Mouse (Mus musculus) layer of hippocampus, adult 11-12 months (tissue): ENCODE data around the gene Cacng6.

Source experiments
- DNase-seq: peaks from one replicate; pipeline ENCODE4 v3.0.0; 2022; ENCODE audit warnings: low spot score

The Cacng6 gene

DNA sequence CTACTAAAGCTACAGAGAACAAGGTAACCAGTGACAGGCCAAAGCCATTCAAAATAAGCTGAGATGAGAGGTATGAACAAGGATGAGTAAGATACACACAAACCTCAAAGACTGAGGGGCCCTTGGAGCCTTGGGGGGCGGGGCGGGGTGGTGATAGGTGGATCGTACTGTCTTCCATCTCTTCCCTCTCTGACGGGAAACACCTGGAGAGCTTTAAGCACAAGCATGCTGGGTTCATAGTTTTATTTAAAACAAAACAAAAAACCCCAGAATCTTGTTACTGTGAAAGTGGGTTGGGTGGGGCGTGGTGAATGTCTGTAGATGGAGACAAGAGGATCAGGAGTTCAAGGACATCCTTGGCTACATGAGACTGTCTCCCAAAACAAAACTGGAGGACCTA is 3.5 kb upstream of the Cacng6 start:
- no peak for DNase-seq

DNA sequence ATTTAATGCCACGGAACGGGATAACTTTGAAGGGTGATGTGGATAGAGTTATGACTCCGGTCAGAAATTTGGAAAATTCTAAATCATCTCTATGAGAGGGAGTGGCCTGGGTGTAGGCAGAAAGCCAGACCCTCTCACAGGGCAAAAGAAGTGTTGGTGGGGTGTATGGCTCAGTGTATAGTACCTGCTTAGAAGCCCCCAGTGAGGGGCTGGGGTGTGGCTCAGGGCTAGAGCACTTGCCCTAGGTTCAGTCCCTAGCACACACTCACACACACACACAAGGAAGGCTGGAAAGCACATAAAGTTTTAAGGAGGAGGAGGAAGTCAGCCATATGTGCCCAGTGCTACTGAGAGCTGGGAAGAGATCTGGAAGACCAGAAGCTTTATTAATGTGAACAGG is 2.7 kb upstream of the Cacng6 start:
- DNase-seq, result peak; percentile 28

DNA sequence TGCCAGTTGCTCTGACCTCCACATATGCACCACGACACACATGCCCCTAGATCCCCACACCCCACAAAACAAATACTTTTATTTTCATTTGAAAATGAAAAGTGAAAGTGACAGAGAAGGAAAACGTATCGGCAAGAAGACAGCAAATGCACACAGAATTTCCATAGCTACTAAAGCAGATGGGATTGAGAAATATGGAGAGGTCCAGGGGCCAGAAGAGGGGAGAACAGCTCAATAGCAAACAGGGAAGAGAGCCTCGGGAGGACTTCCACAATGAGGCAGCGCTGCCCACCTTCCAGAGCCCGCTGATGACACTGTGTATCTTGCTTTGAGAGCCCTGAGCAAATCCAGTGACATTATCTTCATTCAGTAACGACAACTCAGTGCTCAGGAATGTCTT is 1.9 kb upstream of the Cacng6 start:
- no peak for DNase-seq

DNA sequence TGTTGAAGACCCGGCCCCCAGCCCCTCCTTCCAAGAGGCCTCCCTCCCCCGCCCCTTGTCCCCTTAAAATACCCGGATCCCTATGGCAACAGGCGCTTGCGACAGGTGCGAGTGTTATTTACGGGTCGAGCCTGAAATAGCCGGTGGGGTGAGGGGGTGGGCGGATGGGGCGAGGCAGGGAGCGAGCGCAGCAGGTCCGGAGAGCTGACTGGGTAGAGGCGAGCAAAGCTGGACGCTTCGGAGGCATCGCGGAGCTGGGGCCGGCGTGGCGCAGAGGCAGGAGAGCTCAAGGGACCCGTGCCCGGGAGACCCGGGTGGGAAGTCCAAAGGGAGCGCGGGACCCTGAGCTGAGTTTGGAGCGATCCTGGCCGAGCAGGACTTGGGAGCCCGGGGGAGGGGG is 565 bp upstream of the Cacng6 start:
- DNase-seq, result no peak

DNA sequence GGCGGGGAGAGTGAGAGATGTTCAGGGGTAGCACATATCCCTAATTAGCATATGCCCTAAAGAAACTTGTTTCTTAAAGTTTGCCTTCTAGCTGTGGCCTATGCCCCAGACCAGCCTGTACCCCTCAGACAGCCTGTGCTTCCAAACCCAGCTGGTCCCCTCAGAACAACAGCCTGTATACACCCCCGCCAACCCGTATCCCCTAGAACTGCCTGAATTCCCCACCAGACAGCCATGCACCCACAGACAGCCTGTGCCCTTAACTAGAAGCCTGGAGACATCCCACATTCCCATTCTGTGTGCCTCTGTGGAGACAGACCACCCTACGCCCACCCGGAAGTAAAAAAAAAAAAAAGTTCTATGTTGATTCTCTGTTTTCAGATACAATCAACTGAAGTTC is 1.1 kb downstream of the Cacng6 start:
- DNase-seq, result peak; percentile 81

DNA sequence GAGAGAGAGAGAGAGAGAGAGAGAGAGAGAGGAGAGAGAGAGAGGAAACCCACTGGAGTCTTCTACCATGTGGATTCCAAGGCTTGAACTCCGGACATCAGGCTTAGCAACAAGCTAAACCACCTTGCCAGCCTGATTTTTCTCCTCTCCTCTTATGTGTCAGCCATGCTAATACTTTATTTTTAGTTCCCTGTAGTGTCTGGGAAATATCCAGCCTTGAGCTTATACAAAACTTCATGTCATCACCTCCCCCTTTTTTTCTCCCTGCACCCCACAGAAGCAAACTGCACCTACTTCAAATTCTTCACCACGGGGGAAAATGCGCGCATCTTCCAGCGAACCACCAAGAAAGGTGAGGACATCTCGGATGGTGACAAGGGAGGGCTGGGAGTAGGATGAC is 6.2 kb downstream of the Cacng6 start:
- no peak for DNase-seq

DNA sequence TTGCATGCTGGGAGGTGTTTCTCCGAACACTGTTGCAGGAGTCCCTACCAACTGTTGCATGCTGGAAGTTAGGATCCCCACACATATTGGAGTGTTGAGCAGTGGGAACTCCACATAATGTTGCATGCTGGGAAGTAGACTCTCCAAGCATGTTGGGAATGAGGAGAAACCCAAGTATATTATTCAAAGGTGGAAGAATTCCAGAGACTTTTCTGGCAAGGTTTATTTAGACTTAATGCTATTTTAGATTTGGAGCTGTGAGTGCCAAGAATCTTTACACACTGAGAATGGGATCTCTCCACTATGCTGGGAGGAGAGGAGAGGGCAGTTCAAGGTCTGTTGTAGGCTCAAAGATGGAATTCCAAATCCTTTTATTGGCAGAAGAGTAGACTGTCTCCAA is 8.1 kb downstream of the Cacng6 start:
- no peak for DNase-seq

DNA sequence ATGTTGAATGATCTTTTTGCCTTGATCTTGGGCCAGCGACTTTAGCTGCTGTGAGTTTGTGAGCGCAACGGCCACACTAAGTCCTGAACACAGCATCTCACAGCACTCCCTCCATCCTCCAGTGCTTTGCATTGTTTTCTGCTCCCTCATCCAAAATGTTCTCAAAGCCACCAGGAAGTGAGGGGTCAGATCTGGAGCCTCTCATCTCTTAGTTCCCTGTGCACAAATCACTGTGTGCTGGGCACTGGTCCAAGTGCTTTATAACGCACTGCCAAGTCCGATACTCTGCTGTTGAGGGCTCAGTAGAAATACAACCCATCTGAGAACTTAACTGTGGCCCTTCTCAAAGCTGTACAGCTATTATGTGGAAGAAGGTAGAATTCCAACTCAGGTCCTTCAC is 13.9 kb downstream of the Cacng6 start:
- DNase-seq, result no peak

DNA sequence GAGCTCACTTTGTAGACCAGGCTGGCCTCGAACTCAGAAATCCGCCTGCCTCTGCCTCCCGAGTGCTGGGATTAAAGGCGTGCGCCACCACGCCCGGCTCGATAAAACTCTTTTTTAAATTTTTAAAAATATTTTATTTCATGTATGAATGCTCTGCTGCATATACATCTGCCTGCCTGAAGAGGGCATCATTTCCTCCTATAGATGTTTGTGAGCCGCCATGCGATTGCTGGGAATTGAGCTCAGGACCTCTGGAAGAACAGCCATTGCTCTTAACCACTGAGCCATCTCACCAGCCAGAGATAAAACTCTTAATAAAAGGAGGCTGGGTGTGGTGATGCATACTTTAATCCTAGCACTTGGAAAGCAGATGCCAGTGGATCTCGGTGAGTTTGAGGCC is 16.0 kb downstream of the Cacng6 start:
- no peak for DNase-seq

DNA sequence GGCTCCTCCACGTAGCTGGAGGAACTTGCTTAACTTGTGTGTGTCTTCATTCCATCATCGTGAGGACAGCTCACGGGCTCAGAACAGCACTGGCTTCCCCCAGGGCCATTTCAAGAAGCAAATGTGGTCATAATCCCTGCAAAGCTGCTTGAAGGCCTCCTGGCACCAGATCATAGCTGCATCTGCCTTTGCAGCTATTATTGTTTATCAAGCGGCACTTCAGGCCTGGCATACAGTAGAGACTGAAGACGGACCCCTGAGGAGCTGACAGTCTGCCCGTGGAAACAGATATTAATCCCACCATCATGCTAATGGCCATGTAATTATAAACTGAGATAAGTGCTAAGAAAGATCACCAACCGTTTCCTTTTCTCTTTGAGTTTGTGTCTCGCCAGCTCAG is 16.5 kb downstream of the Cacng6 start:
- no peak for DNase-seq

DNA sequence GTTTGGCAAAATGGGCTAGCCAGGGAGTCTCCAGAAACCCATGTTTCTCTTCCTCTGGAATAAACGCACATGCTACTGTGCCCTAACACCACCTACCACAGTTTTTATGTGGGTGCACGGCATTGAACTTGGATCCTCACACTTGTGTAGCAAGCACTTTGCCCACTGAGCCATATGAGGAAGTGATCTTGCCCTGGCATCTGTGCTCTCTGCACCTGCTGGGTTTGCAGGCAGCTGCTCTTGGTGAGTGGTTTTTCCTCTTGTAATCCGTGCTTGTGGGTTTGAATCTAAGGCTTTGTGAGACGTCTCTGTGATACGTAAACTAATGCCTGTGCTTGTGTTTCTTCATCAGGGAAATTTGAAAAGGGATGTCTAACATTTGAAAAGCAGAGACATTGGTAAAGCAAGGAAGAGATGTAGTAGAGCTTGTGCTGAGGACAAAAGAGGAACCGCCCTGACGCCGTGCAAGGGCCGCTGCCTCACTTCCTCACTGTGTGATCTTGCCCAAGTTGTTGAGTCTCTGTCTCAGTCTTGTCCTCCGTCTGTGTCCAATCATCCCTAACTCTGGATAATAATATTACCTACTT is 18.6 kb downstream of the Cacng6 start:
- no peak for DNase-seq

DNA sequence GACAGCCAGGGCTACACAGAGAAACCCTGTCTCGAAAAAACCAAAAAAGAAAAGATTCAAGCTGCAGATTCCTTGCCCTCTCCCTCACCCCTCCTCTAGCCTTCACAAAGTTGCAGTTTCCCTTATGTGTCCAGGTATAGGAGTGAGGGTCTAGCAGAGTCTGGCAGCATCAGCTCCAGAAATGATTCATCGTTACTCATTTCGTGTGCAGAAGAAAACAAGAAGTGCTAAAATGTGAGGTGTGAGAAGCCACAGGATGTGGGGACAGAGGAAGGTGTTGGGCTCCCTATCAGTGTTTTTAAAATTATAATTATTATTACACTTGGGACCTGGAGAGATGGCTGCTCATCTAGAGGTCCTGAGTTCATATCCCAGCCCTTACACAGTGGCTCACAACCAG is 20.7 kb downstream of the Cacng6 start:
- no peak for DNase-seq

DNA sequence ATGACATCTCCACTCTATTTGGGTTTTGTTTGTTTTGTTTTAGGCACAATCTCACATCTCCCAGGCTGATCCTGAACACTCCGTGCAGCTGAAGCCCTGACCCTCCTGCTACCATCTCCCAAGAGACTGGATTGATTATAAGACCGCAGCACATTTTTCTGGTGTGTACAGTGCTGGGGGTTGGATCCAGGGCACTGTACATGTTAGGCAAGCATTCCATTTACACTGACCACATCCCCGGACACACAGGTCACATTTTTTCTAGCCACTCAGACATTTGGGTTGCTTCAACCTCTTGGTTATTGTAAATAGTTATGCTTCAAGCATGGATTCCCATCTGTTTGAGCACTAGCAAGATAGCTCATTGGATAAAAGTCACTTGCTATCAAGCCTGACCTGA is 22.6 kb downstream of the Cacng6 start:
- no peak for DNase-seq

DNA sequence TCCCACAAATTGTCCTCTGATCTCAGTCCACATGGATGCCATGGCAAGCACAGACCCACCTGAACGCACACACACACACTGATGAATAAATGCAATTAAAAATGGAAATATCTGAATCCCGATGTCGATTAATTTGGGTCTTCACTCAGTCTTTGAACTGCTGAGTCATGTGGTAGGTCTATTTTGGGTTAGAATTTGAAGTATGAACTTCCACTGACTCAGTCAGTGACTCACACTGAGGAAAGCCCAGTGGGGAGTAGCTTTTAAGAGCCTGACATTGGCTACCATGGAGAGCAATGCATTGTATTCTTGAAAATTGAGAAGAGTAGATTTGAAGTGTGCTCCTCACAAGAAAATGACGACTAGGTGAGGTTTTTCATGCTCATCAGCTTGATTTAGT is 23.0 kb downstream of the Cacng6 start:
- no peak for DNase-seq

DNA sequence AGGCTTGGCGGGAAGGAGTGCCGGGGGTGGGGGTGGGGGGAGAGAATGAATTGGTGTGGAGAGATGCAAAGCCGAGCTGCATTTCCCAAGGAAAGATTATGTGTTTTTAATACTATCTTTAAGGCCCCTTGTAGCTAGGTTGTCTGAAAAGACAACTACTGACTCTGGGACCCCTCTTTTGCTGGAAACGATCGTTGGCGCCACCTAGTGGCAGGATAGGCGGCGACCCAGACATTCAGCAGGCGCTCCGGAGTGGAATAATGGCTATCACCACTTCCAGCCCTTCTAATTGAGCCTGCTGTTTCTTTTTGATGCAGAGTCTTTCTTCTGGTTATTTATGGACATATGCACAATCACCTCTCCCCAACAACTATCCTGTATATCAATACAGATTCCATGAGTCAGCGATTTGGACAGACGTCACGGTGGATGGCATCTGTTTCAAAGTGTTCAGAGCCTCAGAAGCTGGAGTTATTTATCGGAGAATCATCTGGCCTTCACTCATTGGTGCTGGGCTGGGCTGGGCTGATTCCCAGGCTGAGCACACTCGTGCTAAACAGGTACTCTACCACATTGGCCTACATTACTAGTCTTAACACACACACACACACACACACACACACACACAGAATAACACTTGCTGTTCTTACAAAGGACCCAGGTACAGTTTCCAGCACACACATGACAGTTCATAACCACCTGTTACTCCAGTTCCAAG is 24.9 kb downstream of the Cacng6 start:
- peak; percentile 84 for DNase-seq

DNA sequence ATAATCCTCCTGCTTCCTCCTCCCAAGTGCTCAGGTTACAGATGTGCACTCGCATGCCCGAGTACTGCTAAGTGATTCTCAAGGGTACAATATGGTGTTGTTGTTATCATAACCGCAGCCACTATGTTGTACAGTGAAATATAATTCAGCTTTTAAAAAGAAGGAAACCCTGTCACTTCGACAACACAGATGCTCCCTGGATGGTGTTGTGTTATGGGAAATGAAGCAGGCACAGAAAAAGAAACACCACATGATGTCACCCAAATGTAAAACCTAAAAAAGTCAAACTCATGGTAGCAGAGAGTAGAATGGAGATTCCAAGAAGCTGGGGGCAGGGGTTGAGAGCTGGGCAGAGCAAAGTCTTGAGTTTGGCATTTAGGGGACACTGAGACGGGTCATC is 26.7 kb downstream of the Cacng6 start:
- no peak for DNase-seq

DNA sequence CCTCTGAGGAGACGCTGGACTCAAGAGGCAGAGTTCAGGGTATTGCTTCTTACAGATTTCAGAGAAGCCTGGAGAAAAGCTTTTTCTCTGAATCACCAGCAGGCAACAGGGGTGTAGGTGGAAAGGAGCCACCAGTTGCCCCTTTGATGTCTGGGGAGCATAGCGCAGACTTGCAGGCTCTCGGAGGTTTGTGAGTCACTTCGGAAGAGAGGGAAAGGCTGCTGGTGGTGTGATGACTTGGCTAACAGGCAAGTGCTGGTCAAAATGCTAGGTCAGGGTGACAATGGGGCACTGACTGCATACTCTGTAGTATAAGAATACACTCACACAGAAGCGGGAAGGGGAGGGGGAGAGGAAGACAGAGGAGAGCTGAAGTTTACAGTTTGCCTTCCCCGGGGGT is 27.2 kb downstream of the Cacng6 start:
- no peak for DNase-seq

DNA sequence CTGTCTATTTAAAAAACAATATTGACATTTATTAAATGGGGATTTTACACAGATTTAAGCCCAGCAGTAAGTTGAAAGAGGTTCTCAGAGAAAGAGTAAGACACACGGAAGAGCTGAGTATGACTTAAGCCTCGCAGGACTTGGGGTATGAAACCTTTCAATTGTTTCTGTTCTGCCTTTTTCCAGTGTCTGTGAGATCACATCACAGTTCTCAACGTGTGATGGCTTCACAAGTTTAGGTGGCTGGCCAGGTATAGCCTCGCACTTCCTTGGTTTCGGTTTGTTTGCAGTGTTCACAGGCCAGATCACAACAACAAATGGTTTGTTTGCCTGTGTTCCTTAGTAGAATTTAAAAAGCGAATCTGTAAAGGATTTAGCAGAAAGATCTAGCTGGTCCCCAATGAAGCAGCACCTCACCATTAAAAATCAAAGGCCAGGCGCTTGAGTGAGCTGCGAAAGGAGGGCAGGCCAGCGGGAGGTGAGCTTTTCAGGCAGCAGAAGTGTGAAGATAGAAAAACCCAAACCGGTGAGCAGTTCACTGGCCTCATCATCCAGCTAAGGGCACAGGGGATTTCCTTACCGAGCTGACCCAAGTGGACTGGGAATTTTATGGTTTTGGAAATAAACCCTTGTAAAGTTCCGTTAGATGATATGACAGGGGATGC is 29.0 kb downstream of the Cacng6 start:
- no peak for DNase-seq

DNA sequence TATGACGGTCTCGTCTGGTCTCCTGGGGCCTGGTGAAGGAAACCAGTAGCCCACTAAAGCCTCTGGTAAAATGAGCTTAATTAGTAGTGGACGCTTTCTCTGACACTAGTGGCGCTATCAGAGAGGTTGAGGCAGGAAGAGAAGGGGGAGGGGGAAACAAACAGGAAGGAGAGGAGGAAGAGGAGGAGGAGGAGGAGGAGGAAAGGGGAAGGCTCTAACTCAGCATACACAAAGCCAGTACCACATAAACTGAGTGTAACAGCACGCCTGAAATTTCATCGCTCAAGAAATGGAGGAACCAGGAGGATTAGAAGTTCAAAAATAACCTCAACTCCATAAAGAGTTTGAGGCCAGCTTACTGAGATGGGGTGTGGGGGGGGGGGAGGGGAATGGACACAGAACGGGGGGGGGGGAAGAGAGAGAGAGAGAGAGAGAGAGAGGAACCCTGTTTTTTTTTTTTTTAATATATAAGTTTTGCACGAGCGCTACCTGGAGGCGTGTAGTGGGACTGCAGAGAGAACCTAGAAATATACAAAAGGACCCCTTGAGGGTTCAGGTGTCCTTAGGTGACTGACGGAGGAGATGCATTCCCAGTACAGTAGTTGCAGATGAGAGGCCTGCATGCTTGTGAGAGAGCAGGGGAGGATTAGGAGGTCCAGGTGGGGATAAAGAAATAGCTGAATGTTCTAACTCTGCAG is 29.6 kb downstream of the Cacng6 start:
- no peak for DNase-seq

DNA sequence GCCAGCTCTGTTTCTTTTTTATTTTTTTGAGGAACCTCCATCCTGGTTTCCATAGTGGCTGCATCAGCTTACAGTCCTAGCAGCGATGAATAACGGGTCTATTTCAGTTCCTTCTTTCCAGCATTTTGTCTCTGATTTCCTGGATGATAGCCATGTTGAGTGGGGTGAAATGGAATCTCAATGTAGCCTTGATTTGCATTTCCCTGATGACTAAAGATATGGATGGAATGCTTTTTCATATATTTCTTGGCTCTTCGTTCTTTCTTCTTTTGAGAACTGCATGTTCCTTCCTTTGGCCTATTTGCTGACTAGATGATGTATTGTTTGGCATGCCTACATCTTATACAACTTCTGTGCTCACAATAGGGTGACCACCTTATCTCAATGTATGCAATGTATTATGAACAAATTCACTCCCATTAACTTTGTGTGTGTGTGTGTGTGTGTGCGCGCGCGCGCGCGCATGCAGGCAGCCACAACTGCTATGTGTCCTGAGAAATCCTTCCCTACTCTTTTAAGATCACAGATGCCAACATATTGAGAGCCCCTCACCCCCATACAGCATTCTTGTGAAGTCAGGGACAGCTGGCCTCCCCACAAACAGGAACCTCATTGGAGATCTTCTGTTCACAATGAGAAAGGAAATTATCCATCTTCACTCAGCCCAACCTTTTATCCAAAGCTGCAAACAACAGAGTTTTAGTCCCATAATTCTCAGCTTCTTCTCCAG is 33.3 kb downstream of the Cacng6 start:
- DNase-seq, result no peak

DNA sequence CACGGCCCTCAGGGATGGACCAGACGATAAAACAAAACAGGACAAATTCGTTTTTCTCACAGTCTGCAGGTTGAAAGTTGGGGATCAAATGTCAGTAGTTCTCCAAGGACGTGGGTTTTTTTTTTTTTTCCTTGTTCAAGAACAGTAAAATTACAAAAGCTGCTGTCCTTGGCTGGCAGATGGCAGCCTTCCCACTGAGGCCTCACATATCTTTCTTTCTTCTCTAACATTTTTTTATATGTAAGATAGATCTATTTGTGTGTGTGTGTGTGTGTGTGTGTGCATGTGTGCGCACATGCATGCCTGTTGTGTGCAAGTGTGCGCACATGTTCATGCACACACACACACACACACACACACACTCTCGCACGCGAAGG is 33.8 kb downstream of the Cacng6 start:
- no peak for DNase-seq

DNA sequence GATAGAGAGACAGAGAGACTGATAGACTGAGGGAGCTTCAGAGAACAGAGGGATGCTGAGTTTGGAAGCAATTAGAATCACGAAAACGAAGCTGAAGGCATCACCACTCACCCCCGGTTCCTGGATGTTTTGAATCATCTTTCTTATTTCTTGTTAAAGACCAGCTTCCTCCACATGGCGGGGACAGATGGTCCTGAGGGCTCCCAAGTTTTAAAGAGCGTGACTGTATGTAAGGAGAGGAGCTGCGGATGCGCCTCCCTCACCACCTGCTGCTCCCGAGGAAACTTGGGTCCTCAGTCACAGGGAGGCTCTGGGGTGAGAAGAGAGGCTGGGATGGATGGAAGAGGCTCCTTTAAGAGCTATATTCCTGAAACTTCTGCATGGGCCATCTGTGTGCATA is 36.3 kb downstream of the Cacng6 start:
- DNase-seq, result peak; percentile 76

DNA sequence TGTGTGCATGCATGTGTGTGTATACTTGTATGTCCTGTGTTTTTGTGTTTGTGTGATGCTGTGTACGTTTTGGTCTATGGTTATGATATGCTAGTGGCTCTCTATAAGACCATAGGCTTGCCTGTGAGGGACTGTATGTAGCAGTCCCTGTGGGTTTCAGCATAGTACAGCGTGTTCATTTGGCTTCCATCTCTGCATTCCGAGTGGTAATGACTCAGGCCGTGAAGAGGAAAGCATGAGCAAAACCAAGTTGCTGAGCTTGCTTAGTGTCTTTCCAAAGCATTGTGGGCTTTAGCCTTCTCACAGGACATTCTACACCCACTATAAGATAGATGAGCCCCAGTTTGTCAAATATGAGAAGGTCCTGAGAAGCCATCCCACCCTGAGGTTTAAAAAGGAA is 39.3 kb downstream of the Cacng6 start:
- no peak for DNase-seq
